Mouse (Mus musculus) heart, embryonic 13.5 days (tissue): ENCODE measurements around the gene Mical1. TPM values are rescaled to one million over a fixed set of nuclear protein-coding genes. Genes with fewer than 3 reads are reported as not detected.

Experiments used
- ATAC-seq: fragments of 200-750 bp; cut with Nextera tagmentation; 2 replicates; pipeline ENCODE4 v1.8.0; 2017; ENCODE audit warnings: moderate TSS enrichment; ENCODE audit not compliant: insufficient number of reproducible peaks, low FRiP score, low TSS enrichment; ENCODE audit errors: extremely low read depth
- H3K27ac ChIP-seq: fragments of 300-500 bp; sonication (generic); replicated peaks from 2 replicates; pipeline ENCODE4 v1.5.1; 2015; ENCODE audit warnings: moderate library complexity, mild to moderate bottlenecking, inconsistent platforms
- H3K27me3 ChIP-seq: fragments of 300-500 bp; sonication (generic); replicated peaks from 2 replicates; pipeline ENCODE4 v1.6.1; 2015; ENCODE audit warnings: mild to moderate bottlenecking, inconsistent platforms
- H3K36me3 ChIP-seq: fragments of 300-500 bp; sonication (generic); 2 replicates; pipeline ENCODE4 v1.6.1; 2015; ENCODE audit warnings: mild to moderate bottlenecking, inconsistent platforms
- H3K4me1 ChIP-seq: fragments of 300-500 bp; sonication (generic); 2 replicates; pipeline ENCODE4 v1.6.1; 2015; ENCODE audit warnings: inconsistent platforms
- H3K4me2 ChIP-seq: fragments of 300-500 bp; sonication (generic); 2 replicates; pipeline ENCODE4 v1.6.1; 2015; ENCODE audit warnings: inconsistent platforms, mild to moderate bottlenecking, moderate library complexity
- H3K4me3 ChIP-seq: fragments of 300-500 bp; sonication (generic); 2 replicates; pipeline ENCODE4 v1.5.1; 2015; ENCODE audit warnings: moderate library complexity, mild to moderate bottlenecking, inconsistent platforms
- H3K9ac ChIP-seq: fragments of 300-500 bp; sonication (generic); 2 replicates; pipeline ENCODE4 v1.6.1; 2015; ENCODE audit warnings: inconsistent platforms, mild to moderate bottlenecking, moderate library complexity
- H3K9me3 ChIP-seq: fragments of 300-500 bp; sonication (generic); 2 replicates; pipeline ENCODE4 v1.6.1; 2016; ENCODE audit warnings: inconsistent platforms
- WGBS: fragments of 180-500 bp; shearing (Covaris S2); methylation state at CpG from one replicate; pipeline ENCODE4 v1.1.7; 2015; ENCODE audit warnings: mixed read lengths; 5-methylcytosine and 5-hydroxymethylcytosine counted together
- polyA plus RNA-seq: library from polyadenylated mRNA; unstranded; fragments of >200 nt; fragmentation: Nextera tagmentation; extraction: Ambion mirVana; gene quantifications from 2 replicates; pipeline ENCODE4 v1.2.1, GENCODE M21; 2015

The Mical1 gene
- polyA plus RNA-seq, result 33.4 and 33.8 TPM in 2 replicates

DNA sequence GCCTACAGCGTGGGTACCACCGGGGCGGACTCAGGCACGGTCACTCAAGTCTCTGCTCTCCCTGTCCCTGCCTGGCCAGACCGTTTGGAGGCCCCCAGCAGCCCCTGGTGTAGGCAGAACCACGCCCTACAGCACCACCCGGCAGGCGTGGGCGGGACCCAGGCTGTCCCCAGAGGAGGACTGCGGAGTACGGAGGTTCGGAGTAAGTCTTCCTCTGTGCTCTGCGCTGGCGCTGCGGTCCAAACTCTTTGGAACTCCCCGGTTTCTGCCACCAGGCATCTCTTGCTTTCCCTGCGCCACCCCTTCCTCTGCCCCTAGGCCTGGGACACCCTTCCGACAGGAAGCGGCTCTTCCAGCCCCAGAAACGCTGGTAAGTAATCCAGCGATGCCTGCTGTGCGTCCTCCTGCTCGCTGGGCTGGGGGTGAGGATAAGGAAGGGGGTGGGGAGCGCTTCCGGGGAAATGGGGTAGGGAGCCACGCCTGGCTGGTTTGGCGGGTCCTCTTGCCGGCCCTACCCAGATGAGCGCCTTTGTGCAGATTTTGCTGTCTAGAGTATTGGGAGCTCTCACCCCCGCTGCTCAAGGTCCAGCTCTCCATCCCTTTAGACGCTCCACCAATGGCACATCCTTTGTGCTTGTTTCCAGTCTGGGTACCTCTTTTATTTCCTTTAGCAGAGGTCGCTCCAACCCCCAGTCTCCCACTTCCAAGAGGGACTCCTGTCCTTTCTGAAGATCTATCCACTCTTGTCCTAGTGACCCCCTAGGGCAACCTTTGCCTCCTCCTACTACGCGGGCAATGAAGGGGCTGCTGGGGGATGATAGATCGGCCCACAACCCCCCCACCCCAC is at the start of gene Mical1:
TSS of gene Mical1 (plus strand) at position 144 of the 847 bp plus-strand sequence.
- H3K27ac ChIP-seq, result peak within 1 kb of the TSS; percentile 90
- peak; percentile 64 for ATAC-seq
- H3K27me3 ChIP-seq, result no peaks in the 10 kb centered on the region
- peak within 1 kb of the TSS; percentile 91 for H3K9ac ChIP-seq
- peaks cover 32% of the 10 kb centered on the region for H3K36me3 ChIP-seq
- H3K4me3 ChIP-seq, result peak within 1 kb of the TSS; percentile 75
- peaks cover 84% of the 10 kb centered on the region for H3K4me1 ChIP-seq
- H3K4me2 ChIP-seq, result peak within 1 kb of the TSS; percentile 96
- H3K9me3 ChIP-seq, result no peaks in the 10 kb centered on the region
- under 1% methylated on average over 35 of the region's 35 CpGs for WGBS

GRCm38 (mm10) chr10:41426368-41426767 is 49.7 kb upstream of the Mical1 start:
- no peak overlapping the region for H3K27ac ChIP-seq
- no peak overlapping the region for H3K4me2 ChIP-seq
- H3K27me3 ChIP-seq, result peaks cover 23% of the 10 kb centered on the region; the same call in 1 of the 2 replicates
- H3K9me3 ChIP-seq, result no peaks in the 10 kb centered on the region
- ATAC-seq, result no peak
- 47% methylated on average over 6 of the region's 6 CpGs for WGBS
- H3K36me3 ChIP-seq, result no peaks in the 10 kb centered on the region
- H3K9ac ChIP-seq, result no peak overlapping the region
- no peak overlapping the region for H3K4me3 ChIP-seq
- H3K4me1 ChIP-seq, result no peaks in the 10 kb centered on the region

DNA sequence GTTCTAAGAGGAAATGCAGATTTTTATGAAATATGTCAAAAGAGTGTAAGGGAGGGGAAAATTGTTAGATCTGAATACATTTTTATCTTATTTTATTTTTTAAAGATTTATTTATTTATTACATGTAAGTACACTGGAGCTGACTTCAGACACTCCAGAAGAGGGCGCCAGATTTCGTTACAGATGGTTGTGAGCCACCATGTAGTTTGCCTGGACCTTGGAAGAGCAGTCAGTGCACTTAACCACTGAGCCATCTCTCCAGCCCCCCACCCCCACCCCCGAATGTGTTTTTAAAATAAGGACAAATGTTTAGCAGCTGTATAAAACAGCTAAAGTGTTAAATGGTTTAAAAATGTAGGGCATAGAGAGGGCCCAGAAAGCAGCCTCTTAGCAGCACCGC is 41.5 kb upstream of the Mical1 start:
- WGBS, result 25% methylated on average over 4 of the region's 4 CpGs
- H3K27me3 ChIP-seq, result 0 out of 2 replicates have a peak, but pooled peaks cover 3% of the 10 kb centered on the region
- no peak overlapping the region for H3K27ac ChIP-seq
- no peak overlapping the region for H3K9ac ChIP-seq
- peaks cover 4% of the 10 kb centered on the region; the same call in 1 of the 2 replicates for H3K4me1 ChIP-seq
- H3K4me2 ChIP-seq, result no peak overlapping the region
- ATAC-seq, result no peak
- H3K36me3 ChIP-seq, result no peaks in the 10 kb centered on the region
- no peak overlapping the region for H3K4me3 ChIP-seq
- no peaks in the 10 kb centered on the region for H3K9me3 ChIP-seq

- H3K27ac ChIP-seq, result no peak overlapping the region
- no peak overlapping the region for H3K4me2 ChIP-seq
- 18% methylated on average over 3 of the region's 3 CpGs for WGBS
- 0 out of 2 replicates have a peak, but pooled peaks cover 3% of the 10 kb centered on the region for H3K27me3 ChIP-seq
- no peak for ATAC-seq
- H3K9me3 ChIP-seq, result no peaks in the 10 kb centered on the region
- H3K4me1 ChIP-seq, result peaks cover 4% of the 10 kb centered on the region; the same call in 1 of the 2 replicates
- no peaks in the 10 kb centered on the region for H3K36me3 ChIP-seq
- no peak overlapping the region for H3K9ac ChIP-seq
- H3K4me3 ChIP-seq, result no peak overlapping the region
Measured at GRCm38 (mm10) chr10:41435141-41435540, 41.0 kb upstream of the Mical1 start.

DNA sequence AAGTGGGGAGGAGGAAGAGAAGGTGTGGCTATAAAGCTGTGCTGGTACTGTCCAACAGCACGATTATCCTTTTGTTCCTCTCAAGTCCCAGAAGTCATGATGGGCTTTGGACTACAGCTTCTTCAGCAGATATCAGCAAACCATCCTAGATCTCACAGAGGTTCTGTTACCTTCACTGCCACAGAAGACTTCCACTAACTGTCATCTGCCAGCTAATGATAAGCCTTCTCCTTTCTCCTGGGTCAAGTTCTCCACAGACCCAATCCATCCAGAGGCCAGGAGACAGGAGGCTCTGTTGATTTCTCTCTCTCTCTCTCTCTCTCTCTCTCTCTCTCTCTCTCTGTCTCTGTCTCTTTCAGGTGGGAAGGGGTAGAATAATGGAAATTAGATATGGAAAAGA is 27.9 kb upstream of the Mical1 start:
- H3K4me2 ChIP-seq, result no peak overlapping the region
- no peak for ATAC-seq
- no peak overlapping the region for H3K4me3 ChIP-seq
- H3K9me3 ChIP-seq, result no peaks in the 10 kb centered on the region
- peaks cover 26% of the 10 kb centered on the region for H3K4me1 ChIP-seq
- H3K27me3 ChIP-seq, result 0 out of 2 replicates have a peak, but pooled peaks cover 6% of the 10 kb centered on the region
- H3K9ac ChIP-seq, result no peak overlapping the region
- 74% methylated on average over 1 of the region's 1 CpGs for WGBS
- no peak overlapping the region for H3K27ac ChIP-seq
- H3K36me3 ChIP-seq, result peaks cover 19% of the 10 kb centered on the region

DNA sequence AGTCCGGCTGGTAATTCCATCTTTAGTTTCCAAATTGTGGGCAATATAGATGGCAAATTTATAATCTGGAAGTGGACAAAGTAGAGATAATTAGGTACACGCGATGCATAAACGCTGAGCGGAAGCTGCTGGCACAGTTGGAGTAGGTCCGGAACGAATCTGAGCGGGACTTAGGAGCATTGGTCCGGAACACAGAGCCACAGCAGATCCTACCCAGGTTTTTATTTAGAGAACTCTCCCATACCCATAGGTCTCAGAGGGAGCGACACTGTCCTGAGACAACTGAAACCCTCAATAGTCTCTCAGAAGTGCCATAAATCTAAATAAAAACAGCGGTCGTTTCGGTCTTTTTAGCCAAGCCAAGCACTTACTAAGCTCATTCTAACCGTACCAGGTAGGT is 26.4 kb upstream of the Mical1 start:
- peak overlapping the region; percentile 86 for H3K4me2 ChIP-seq
- no peaks in the 10 kb centered on the region for H3K9me3 ChIP-seq
- peak overlapping the region; percentile 80 for H3K27ac ChIP-seq
- peaks cover 32% of the 10 kb centered on the region for H3K36me3 ChIP-seq
- H3K4me3 ChIP-seq, result peak overlapping the region; percentile 95
- WGBS, result 13% methylated on average over 14 of the region's 14 CpGs
- H3K27me3 ChIP-seq, result 0 out of 2 replicates have a peak, but pooled peaks cover 6% of the 10 kb centered on the region
- H3K9ac ChIP-seq, result peak overlapping the region; percentile 96
- H3K4me1 ChIP-seq, result peaks cover 34% of the 10 kb centered on the region
- ATAC-seq, result no peak

GRCm38 (mm10) chr10:41450137-41450670 is 25.9 kb upstream of the Mical1 start, which contains the start of gene Zbtb24:
Zbtb24 (plus strand) TSS chr10:41450383.
- Histone ChIP-seq H3K36me3 (peaks cover 37% of the 10 kb centered on the region), H3K27ac (peak within 1 kb of the TSS; percentile 80), H3K4me1 (peaks cover 34% of the 10 kb centered on the region), H3K9me3 (no peaks in the 10 kb centered on the region), H3K4me2 (peak within 1 kb of the TSS; percentile 86), H3K9ac (peak within 1 kb of the TSS; percentile 96), H3K27me3 (0 out of 2 replicates have a peak, but pooled peaks cover 6% of the 10 kb centered on the region), H3K4me3 (peak within 1 kb of the TSS; percentile 95)
- peak; percentile 94 for ATAC-seq
- WGBS, result under 1% methylated on average over 49 of the region's 49 CpGs

DNA sequence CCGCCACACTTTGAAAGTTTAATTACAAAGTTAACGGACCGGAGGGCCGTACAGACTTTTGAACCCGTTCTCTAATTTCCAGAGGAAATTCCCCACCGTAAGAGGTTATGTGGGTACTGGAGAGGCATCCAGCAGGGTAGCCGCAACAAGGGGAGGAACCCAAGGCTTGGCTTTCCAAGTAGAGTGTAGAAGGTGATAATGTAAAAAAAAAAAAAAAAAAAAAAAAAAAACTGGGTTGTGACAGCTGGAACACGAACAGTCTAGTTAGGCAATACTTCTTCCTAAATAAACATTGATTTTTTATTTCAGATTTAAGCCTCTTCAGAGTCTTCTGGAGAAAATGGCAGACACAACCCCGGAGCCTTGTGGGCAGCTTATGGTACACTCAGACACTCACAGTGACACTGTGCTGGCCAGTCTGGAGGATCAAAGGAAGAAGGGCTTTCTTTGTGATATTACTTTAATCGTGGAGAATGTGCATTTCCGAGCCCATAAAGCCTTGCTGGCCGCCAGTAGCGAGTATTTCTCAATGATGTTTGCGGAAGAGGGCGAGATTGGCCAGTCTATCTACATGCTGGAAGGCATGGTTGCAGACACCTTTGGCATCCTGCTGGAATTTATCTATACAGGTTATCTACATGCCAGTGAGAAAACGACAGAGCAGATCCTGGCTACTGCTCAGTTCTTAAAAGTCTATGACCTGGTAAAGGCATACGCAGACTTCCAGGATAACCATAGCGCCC is 25.2 kb upstream of the Mical1 start:
- no peak for ATAC-seq

GRCm38 (mm10) chr10:41451656-41452055 is 24.5 kb upstream of the Mical1 start:
- no peak overlapping the region for H3K4me3 ChIP-seq
- H3K36me3 ChIP-seq, result peaks cover 52% of the 10 kb centered on the region
- WGBS, result 89% methylated on average over 9 of the region's 9 CpGs
- H3K27me3 ChIP-seq, result no peaks in the 10 kb centered on the region
- no peak for ATAC-seq
- H3K9ac ChIP-seq, result no peak overlapping the region
- H3K9me3 ChIP-seq, result no peaks in the 10 kb centered on the region
- no peak overlapping the region for H3K27ac ChIP-seq
- H3K4me1 ChIP-seq, result peaks cover 45% of the 10 kb centered on the region
- H3K4me2 ChIP-seq, result no peak overlapping the region

More for the DNA sequence above, 25.2 kb upstream of the Mical1 start:
- Histone ChIP-seq H3K9me3 (no peaks in the 10 kb centered on the region), H3K27me3 (0 out of 2 replicates have a peak, but pooled peaks cover 5% of the 10 kb centered on the region), H3K4me1 (peaks cover 38% of the 10 kb centered on the region), H3K36me3 (peaks cover 45% of the 10 kb centered on the region), H3K4me2 (peak overlapping the region; percentile 86), H3K9ac (peak overlapping the region; percentile 96), H3K27ac (peak overlapping the region; percentile 80), H3K4me3 (peak overlapping the region; percentile 95)
- WGBS, result 51% methylated on average over 18 of the region's 18 CpGs

DNA sequence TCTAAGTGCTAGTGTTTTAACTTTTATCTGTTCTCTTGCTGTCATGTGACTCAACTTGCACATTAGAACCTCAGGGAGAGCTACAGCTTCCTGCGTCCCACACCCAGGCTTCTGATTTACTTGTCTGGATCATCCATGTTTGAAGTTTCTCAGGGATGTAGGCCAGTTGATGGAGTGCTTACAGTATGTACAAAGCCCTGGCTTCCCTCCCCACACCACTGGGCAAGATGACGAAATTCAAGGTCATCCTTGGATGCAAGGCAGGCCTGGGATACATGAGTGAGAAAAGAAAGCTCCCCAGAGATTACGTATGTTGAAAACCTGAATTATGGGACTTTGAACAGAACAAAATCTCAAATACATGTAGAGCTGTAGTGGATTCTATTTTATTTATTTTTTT is 23.3 kb upstream of the Mical1 start:
- ATAC-seq, result no peak
- no peak overlapping the region for H3K4me3 ChIP-seq
- H3K9me3 ChIP-seq, result no peaks in the 10 kb centered on the region
- WGBS, result 80% methylated on average over 3 of the region's 3 CpGs
- peaks cover 61% of the 10 kb centered on the region for H3K36me3 ChIP-seq
- H3K9ac ChIP-seq, result no peak overlapping the region
- no peak overlapping the region for H3K27ac ChIP-seq
- H3K4me2 ChIP-seq, result no peak overlapping the region
- H3K4me1 ChIP-seq, result peaks cover 47% of the 10 kb centered on the region
- H3K27me3 ChIP-seq, result no peaks in the 10 kb centered on the region

DNA sequence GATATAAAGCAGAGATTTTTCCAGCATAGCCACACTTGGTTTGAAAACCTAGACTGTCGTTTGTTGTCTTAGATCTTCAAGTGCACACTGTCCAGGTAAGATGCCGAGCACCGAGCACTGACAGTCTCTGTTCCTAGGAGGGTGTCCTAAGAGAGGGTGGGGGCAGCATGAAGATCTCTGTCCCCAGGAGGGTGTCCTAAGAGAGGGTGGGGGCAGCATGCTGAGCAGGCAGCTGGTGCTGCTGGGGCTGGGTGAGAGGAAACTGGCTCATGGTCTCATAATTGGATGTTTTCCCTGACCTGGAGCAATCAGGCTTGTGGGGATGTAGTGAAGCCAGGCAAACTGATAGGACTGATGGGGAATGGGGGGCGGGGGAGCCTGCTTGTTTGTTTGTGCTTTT is 16.1 kb upstream of the Mical1 start:
- 78% methylated on average over 4 of the region's 4 CpGs for WGBS
- H3K9me3 ChIP-seq, result no peaks in the 10 kb centered on the region
- H3K4me1 ChIP-seq, result peaks cover 32% of the 10 kb centered on the region
- H3K36me3 ChIP-seq, result peaks cover 85% of the 10 kb centered on the region
- peak overlapping the region; percentile 9; the same call in 1 of the 2 replicates for H3K9ac ChIP-seq
- H3K4me3 ChIP-seq, result no peak overlapping the region
- H3K27me3 ChIP-seq, result no peaks in the 10 kb centered on the region
- H3K27ac ChIP-seq, result no peak overlapping the region
- ATAC-seq, result no peak
- H3K4me2 ChIP-seq, result no peak overlapping the region
